In genomic region chr1:39649691-39650434, GRCm38 (mm10) we compare ENCODE assay signal across 8 mouse cellular contexts. TPM values are rescaled to one million over a fixed set of nuclear protein-coding genes. Genes with fewer than 3 reads are reported as not detected.
DNase-seq lines count a peak whose midpoint lies in the region; ATAC-seq lines count a peak whose summit lies in the region.

No protein-coding gene starts in this region.

- H3K4me2 ChIP-seq in neural tube, embryonic 12.5 days (replicated peaks) = peak overlapping the region; percentile 94

- ATAC-seq in neural tube, embryonic 12.5 days (ENCODE audit: low FRiP score, low read depth) = peak; percentile 21; the same call in 1 of the 2 replicates

- peaks cover 15% of the 10 kb centered on the region; the same call in 1 of the 2 replicates for H3K4me1 ChIP-seq in neural tube, embryonic 12.5 days

- H3K9ac ChIP-seq in neural tube, embryonic 12.5 days = peak overlapping the region; percentile 64

- H3K4me3 ChIP-seq in neural tube, embryonic 12.5 days = peak overlapping the region; percentile 57

- H3K27me3 ChIP-seq in neural tube, embryonic 12.5 days (replicated peaks) = peaks cover 10% of the 10 kb centered on the region; the same call in 1 of the 2 replicates

- H3K9me3 ChIP-seq in neural tube, embryonic 12.5 days = no peaks in the 10 kb centered on the region

- H3K27ac ChIP-seq in neural tube, embryonic 12.5 days = no peak overlapping the region

- intact Hi-C loops in left cerebral cortex, postnatal 10 days (cut with DNase I) = loop anchor here (2.0 to 10.0 kb wide), 2 partner anchors 35 to 75 kb away; partner anchors contain the start of gene Rnf149

- H3K36me3 ChIP-seq in neural tube, embryonic 12.5 days = no peaks in the 10 kb centered on the region

- 22% methylated on average over 17 of the region's 17 CpGs for WGBS in neural tube, embryonic 12.5 days

- peak; percentile 15 to 28 for DNase-seq in kidney, postnatal 4 days
- no peak for DNase-seq in kidney, postnatal 25 days
- DNase-seq in embryo, embryonic 11 days = peak; percentile 21
- DNase-seq in frontal cortex, postnatal 10 days (ENCODE audit: low spot score in 2 of 2) = peak; percentile 43 to 45
- peak; percentile 55 to 71 for DNase-seq in left cerebral cortex, postnatal 10 days (ENCODE audit: extremely low spot score in 1 of 2, low spot score in 2 of 2)
- DNase-seq in gastrocnemius, postnatal 4 days (ENCODE audit: low spot score in 2 of 2) = no peak
- DNase-seq in ovary, postnatal 10 days (ENCODE audit: low spot score) = no peak

RNA-seq across cellular contexts. Expression of gene Creg2, which starts 1.4 kb away (rescaled TPM):
- 10 to 100 TPM; 57.4 to 62.0 TPM for total RNA-seq in left cerebral cortex, postnatal 10 days (2021)
- polyA plus RNA-seq in neural tube, embryonic 12.5 days (2016; fragmentation: Nextera tagmentation; extraction: Ambion mirVana) = 2.9 and 3.2 TPM in 2 replicates
- total RNA-seq in gastrocnemius, postnatal 4 days (2021) = under 1 TPM in 1 of 2 experiments, not detected in 1; 0.10 TPM

Comparison
In these comparisons a context has a peak if more than half of its experiments do, and no peak if none do; other contexts are left out.
1. DNase-seq: peak in kidney, postnatal 4 days (2 of 2), embryo, embryonic 11 days (single experiment), frontal cortex, postnatal 10 days (2 of 2) and left cerebral cortex, postnatal 10 days (2 of 2); none in kidney, postnatal 25 days (0 of 2), gastrocnemius, postnatal 4 days (0 of 2) and ovary, postnatal 10 days (single experiment).
2. RNA of gene Creg2, which starts 1.4 kb away (total RNA-seq): 57.4 to 62.0 TPM in left cerebral cortex, postnatal 10 days; 0.10 TPM in gastrocnemius, postnatal 4 days; every median in the first group is over 10 times any median in the second.